Mouse (Mus musculus) olfactory bulb, adult 2 months (tissue): ENCODE results near the gene Tle2.

Source experiments
- CTCF ChIP-seq: fragments of 200-500 bp; IDR thresholded peaks from 2 replicates; pipeline ENCODE4 v1.5.1; 2012; ENCODE audit warnings: low read depth, mild to moderate bottlenecking, low read length, moderate library complexity; ENCODE audit not compliant: insufficient read depth
- POLR2A ChIP-seq: fragments of 200-500 bp; IDR thresholded peaks from 2 replicates; pipeline ENCODE4 v1.6.1; 2012; ENCODE audit warnings: mild to moderate bottlenecking, low read depth, low read length, moderate library complexity; ENCODE audit not compliant: insufficient read depth

- TF ChIP-seq CTCF, result no peak
- TF ChIP-seq POLR2A, result no peak
Observed at GRCm38 (mm10) chr10:81588739-81589138, 14.4 kb downstream of the Tle2 start.
